Mouse (Mus musculus) ovary, postnatal 36 days (tissue): ENCODE measurements around the gene Iars2.

Source experiments
- DNase-seq: peaks from one replicate; pipeline ENCODE4 v3.0.0; 2022; ENCODE audit warnings: low spot score, mixed read lengths

Gene Iars2

GRCm38 (mm10) chr1:185279288-185279687 lies 49.9 kb downstream of the Iars2 start:
- DNase-seq: no peak

GRCm38 (mm10) chr1:185277022-185277421 lies 52.2 kb downstream of the Iars2 start:
- DNase-seq: no peak

GRCm38 (mm10) chr1:185275976-185276375 lies 53.2 kb downstream of the Iars2 start:
- DNase-seq: no peak

- no peak for DNase-seq
Measured at GRCm38 (mm10) chr1:185274819-185275545, 54.2 kb downstream of the Iars2 start.

- DNase-seq: no peak
Measured at GRCm38 (mm10) chr1:185271373-185271772, 57.8 kb downstream of the Iars2 start.

- DNase-seq: no peak
Measured at GRCm38 (mm10) chr1:185270403-185271097, 58.6 kb downstream of the Iars2 start.

GRCm38 (mm10) chr1:185268675-185269074 lies 60.5 kb downstream of the Iars2 start:
- DNase-seq: no peak

- DNase-seq: no peak
Measured at GRCm38 (mm10) chr1:185262565-185262964, 66.6 kb downstream of the Iars2 start.

- no peak for DNase-seq
Measured at GRCm38 (mm10) chr1:185256753-185257152, 72.4 kb downstream of the Iars2 start.

GRCm38 (mm10) chr1:185255336-185255735 lies 73.9 kb downstream of the Iars2 start:
- DNase-seq: no peak

GRCm38 (mm10) chr1:185253140-185253892 lies 75.9 kb downstream of the Iars2 start:
- peak; percentile 39 for DNase-seq

GRCm38 (mm10) chr1:185252351-185252750 lies 76.8 kb downstream of the Iars2 start:
- no peak for DNase-seq

GRCm38 (mm10) chr1:185248728-185249127 lies 80.5 kb downstream of the Iars2 start:
- DNase-seq: no peak

GRCm38 (mm10) chr1:185247429-185248085 lies 81.6 kb downstream of the Iars2 start:
- DNase-seq: no peak

- no peak for DNase-seq
Measured at GRCm38 (mm10) chr1:185245456-185245855, 83.7 kb downstream of the Iars2 start.

- no peak for DNase-seq
Measured at GRCm38 (mm10) chr1:185243013-185243412, 86.2 kb downstream of the Iars2 start.

GRCm38 (mm10) chr1:185236530-185236929 lies 92.7 kb downstream of the Iars2 start:
- DNase-seq: no peak

GRCm38 (mm10) chr1:185235837-185236236 lies 93.4 kb downstream of the Iars2 start:
- DNase-seq: no peak
